Mouse (Mus musculus) brain, embryonic 14.5 days (tissue): ENCODE data around the gene Sdc1.

ENCODE experiments used
- CTCF ChIP-seq: fragments of 200-500 bp; IDR thresholded peaks from 2 replicates; pipeline ENCODE4 v1.5.1; 2012; ENCODE audit warnings: inconsistent platforms, mild to moderate bottlenecking, moderate library complexity, borderline replicate concordance; ENCODE audit not compliant: insufficient read depth, insufficient read length; ENCODE audit errors: extremely low read depth
- POLR2A ChIP-seq: fragments of 200-500 bp; IDR thresholded peaks from 2 replicates; pipeline ENCODE4 v1.6.1; 2012; ENCODE audit warnings: mild to moderate bottlenecking, inconsistent platforms, borderline replicate concordance; ENCODE audit not compliant: poor library complexity, insufficient read depth, insufficient read length, severe bottlenecking; ENCODE audit errors: extremely low read depth

GRCm38 (mm10) chr12:8804934-8805722 lies 34.0 kb downstream of the Sdc1 start:
- no peak for TF ChIP-seq CTCF
- no peak for TF ChIP-seq POLR2A
